Mouse (Mus musculus) adrenal gland, adult 18-20 months (tissue): ENCODE measurements around the gene Pdzd3. TPM values are rescaled to one million over a fixed set of nuclear protein-coding genes. Genes with fewer than 3 reads are reported as not detected.

Experiments
- DNase-seq, 2 experiments: peaks; one replicate each; pipeline ENCODE4 v3.0.0; 2021 to 2022; ENCODE audit warnings: low spot score in 2 of 2
- total RNA-seq, 2 experiments: library from RNA; stranded (reverse); gene quantifications; 1 replicate in 1 of 2; 2 replicates in 1 of 2; pipeline ENCODE4 v1.2.3; 2021

The Pdzd3 gene
- total RNA-seq, 2 experiments from 2014 or later: not detected

- no peak for DNase-seq
Measured at GRCm38 (mm10) chr9:44253441-44253840, 2.2 kb upstream of the Pdzd3 start.

GRCm38 (mm10) chr9:44250445-44250844 lies 826 bp downstream of the Pdzd3 start:
- DNase-seq: no peak

DNA sequence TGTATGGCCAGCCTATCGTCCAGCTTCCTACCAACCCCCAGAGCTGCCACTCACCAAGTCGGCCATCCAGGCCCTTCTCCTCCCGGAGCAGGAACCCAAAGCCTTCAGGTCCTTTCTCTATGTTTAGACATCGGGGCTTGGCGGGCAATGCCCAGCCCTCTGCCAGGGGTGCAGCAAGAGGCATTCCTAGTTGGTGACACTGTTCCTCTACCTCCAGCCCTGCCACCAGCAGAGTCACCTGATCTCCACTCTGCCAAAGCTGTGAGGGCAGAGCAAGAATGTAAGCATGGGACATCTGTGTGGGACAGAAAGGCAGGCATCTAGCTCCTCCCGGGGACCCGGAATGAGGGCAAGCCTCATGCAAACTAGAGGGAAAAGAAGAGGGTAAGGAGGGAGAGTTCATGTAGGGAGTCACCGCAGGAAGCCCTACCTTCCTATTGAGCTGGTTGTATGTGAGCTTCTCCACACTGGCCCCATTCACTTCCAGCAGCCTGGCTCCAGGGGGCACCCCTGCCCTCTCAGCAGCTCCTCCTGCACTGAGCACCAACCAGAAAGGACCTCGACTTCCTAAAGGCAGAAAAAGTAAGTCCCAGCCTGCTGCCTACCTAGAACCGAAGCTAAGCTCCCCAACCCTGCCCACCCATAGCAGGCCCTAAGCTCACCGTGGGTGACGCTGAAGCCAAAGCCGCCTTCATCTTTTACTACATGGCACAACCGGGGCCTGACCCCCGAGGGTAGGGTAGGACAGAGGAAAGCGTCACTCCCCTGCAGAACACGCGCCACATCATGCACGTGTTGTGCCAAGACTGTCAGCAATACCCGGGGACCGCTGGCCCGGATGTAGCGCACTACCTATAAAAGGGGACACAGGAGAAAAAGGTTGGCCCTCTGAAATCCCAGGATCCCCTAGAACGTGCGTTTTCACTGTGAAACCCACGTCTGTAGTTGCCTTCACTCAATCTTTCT lies 1.8 kb downstream of the Pdzd3 start:
- DNase-seq: peak; percentile 58 to 61

- no peak for DNase-seq
Measured at GRCm38 (mm10) chr9:44247907-44248306, 3.4 kb downstream of the Pdzd3 start.

DNA sequence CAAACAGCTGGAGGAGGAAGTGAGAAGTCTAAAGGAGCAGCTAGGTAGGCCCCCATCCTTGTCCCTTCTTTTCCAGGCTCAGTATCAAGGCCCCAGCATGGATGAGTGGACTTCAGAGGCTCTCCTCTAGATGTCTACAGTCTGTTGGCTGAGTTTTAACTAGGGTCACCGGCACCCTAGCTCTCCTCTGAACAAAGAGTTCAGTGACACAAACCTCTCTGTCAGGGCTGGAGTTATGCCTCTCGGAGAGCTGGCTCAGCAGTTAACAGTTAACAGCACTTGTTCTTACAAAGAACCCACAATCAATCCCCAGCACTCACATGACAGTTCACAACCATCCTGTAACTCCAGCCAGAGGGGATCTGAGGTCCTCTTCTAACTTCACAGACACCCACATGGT lies 7.7 kb downstream of the Pdzd3 start:
- DNase-seq: no peak

DNA sequence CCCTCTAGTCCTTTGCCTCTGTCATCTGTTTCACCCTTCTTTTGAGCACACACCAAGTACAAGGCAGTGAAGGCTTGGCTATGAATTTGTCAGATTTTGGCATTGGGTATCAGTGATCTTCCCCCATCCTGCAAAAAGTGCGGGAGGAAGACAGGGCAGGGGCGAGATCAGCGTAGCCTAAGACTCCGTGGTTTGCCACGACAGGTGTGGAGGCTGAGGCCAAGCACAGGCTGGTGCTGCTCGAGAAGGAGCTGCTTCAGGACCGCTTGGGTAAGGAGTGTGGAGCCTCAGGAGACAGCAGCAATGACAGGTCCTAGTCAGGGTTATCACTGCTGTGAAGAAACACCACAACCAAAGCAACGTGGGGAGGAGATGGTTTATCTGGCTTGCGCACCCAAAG lies 9.9 kb downstream of the Pdzd3 start:
- DNase-seq: no peak

DNA sequence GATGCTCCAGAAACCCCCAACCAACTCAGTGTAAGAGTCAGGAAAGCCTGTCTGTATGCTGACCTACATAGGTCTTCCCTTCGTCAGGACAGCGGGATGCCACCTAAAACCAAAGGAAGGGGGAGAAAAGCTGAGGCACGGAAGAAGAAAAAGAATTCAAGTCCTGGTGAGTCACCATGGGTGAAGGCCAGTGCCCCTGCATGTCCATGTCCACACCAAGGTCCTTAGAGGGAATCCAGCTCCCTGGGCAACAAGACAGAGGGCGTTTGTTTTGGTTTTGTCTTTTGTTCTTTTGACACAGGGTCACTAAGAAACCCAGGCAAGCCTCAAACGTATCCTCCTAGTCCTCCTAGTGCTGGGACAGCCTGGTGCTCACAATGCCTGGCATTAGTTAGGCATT lies 10.4 kb downstream of the Pdzd3 start:
- peak in 1 of 2 experiments; percentile 40 for DNase-seq

DNA sequence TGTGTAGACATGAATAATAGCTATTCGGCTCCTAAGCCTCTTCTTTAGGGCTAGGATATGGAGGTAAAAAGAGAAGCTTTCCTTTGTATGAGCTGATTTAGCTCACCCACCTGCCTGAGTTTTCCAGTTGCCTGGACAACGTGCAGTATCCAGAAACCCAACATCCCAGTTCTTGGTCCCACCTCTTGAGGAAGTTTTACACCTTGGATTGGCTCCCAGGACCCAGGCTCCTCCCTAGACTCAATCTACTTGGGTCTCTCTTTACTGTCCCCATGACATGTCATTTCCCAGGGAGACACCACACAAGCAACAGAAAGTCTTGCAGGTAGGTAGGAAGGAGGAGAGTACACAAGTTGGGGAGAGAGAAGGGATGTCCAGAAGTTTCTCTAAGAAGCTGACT lies 10.9 kb downstream of the Pdzd3 start, which contains the start of gene Ccdc153:
Gene Ccdc153 (plus strand): TSS at position 278 of the 400 bp plus-strand sequence.
- no peak for DNase-seq

- DNase-seq: peak in 1 of 2 experiments; percentile 46
Measured at GRCm38 (mm10) chr9:44239447-44239846, 11.8 kb downstream of the Pdzd3 start.

GRCm38 (mm10) chr9:44238501-44239190 lies 12.6 kb downstream of the Pdzd3 start:
- no peak for DNase-seq

DNA sequence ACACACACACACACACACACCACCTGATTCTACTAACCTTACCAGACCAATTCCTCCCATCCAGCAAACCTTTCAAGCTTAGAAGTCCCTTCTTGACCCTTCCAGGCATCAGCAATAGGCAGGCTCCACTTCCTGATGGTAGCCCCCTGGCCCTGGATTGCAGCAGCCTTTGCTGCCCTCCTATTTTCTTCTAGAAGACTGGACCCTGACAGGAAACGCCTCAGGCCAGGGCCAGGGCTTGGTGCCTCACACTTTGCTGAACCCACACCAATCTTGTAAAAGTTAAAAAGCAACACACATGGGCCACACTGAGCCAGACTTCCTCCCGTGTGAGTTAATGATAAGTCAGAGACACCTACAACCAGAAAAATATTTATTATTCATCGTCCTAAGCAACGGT lies 14.1 kb downstream of the Pdzd3 start:
- DNase-seq: no peak

DNA sequence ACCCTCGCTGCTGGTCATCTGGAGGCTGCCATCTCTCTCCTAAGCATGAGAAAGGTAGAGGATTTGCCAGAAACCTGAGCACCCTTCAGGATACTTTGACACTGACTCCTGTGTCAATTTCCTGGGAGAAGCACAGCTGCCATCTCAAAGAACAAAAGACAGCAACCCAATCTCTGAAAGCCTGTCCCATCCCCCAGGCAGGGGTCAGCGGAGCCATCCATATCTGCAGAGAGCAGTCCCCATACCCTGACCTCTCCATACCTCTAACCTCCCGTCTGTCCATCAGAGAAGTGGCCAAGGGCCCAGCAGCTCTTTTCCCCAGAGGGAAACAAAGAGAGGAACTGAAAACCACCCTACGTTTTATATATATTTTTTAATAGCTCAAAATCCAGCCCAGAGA lies 14.7 kb downstream of the Pdzd3 start:
- DNase-seq: no peak

DNA sequence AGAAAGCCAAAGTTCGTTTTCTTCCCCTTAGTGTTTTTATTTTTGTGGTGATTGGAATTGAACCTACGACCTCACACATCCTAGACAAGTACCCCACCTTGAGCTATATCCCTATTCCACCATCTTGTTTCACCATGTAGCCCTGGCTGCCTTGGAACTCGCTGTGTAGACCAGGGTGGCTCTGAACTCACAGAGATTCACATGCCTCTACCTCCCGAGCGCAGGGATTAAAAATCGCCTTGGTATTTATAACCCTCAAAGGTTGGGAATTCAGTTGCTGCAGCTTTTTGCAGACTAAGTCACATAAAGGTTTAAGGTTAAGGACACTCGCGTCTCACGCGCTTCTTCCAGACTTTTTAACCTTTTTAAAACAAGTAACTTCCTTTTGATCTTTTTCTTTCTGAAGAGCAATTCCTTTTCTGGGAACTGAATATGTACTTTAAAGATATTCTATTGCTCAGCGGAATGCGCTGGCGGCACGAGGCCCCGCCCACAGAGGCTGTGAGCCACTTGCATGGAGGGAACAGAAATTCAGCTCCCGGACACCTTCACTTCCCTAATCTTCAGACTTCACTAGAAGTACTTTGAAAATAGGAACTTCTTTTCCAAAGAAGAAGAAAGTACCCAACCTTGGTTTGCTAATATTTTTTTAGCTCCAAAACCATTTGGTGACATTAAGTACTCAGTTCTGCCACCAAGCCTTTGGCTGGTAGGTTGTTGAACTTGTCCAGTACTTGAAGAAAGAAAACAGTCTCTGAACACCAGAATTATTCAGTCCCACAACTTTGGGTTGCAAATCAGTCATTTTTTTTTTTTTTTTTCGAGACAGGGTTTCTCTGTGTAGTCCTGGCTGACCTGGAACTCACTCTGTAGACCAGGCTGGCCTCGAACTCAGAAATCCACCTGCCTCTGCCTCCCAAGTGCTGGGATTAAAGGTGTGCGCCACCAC lies 16.5 kb downstream of the Pdzd3 start:
- peak; percentile 58 to 62 for DNase-seq

GRCm38 (mm10) chr9:44233802-44234478 lies 17.3 kb downstream of the Pdzd3 start, which contains the start of gene Cbl:
TSS of gene Cbl (minus strand) at chr9:44234049.
- DNase-seq: peak; percentile 98 to 99

GRCm38 (mm10) chr9:44233021-44233801 lies 18.1 kb downstream of the Pdzd3 start:
- DNase-seq: peak in 1 of 2 experiments; percentile 18

DNA sequence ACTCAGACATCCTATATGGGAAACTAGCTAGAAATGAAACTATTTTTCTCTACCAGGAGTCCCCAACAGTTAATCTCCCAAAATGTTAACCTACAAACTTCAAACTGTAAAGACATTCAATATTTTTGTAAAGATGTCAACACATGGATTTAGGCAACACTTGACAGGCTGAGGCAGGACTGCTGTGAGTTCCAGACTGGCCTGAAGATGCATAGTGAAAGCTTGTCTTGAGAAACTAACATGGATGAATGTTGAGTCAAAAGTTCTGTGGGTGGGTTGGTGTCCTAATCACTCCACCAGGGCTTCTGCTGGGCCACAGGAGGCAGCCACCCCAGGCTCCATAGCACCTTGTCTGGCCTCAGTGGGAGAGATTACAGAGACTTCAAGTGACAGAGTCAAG lies 19.7 kb downstream of the Pdzd3 start:
- DNase-seq: no peak

DNA sequence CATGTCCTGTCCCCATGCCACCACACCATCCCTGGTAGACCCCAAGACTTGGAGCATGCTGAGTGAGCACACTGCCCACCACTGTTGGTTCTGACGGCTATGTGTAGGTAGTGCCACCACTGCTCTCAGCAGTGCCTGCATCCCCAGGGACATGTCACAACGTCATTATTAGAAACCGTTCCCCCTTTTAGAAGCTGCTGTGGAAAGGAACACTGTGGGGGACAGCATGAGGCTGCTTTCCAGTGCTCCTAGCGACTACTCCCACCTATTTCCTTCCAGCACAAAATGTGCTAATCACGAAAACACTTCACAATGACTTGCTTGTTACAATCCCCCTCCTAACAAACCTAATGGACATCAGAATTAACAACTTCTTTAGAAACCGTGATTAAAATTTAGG lies 25.3 kb downstream of the Pdzd3 start:
- no peak for DNase-seq

DNA sequence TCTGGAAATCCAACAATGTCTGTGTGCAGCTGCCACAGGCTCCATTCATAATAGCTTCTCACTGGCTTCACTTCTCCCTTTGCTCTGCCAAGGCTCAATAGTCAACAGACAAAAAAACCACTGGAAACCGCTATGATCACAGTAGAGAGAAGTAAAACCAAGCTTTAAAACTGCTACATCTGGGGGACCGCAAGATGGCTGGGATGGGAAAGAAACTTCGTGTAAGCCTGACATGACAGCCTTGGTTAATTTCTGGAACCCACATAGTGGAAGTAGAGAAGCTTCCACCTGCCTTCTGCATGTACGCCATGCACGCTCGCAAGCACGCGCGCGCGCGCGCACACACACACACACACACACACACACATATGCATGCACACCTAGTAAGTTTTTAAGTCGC lies 37.7 kb downstream of the Pdzd3 start:
- no peak for DNase-seq

DNA sequence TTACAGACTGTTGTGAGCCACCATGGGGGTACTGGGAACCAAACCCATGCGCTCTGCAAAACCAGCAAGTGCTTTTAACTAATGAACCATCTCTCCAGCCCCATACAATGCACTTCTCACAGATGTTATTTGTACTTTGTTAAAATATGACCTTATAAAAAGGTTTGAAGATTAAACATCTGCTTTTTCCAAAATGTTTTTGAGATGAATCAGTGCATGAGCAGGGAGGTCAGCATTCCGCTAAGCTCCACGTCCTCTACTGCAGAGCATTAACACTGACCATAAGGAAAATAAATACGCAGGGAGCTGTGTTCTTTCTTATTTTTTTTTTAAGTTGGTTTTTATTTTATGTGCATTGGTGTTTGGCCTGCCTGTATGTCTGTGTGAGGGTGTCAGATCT lies 38.9 kb downstream of the Pdzd3 start:
- no peak for DNase-seq

GRCm38 (mm10) chr9:44209416-44209815 lies 41.9 kb downstream of the Pdzd3 start:
- DNase-seq: no peak
